Mouse (Mus musculus) central nervous system, embryonic 11.5 days (tissue): ENCODE measurements around the gene Rgl3. TPM values are rescaled to one million over a fixed set of nuclear protein-coding genes. Genes with fewer than 3 reads are reported as not detected.

Experiments
- polyA plus RNA-seq: library from polyadenylated mRNA; depleted of rRNA; stranded (reverse); fragments of >200 nt; gene quantifications from 2 replicates; pipeline ENCODE4 v1.2.3, GENCODE M21; 2012; rRNA removed

Gene Rgl3
- 3.3 and 3.4 TPM in 2 replicates for polyA plus RNA-seq

GRCm38 (mm10) chr9:21989230-21990110, at the start of gene Rgl3:
Gene Rgl3 (minus strand): TSS chr9:21989446.

GRCm38 (mm10) chr9:22002194-22003162, 13.2 kb upstream of the Rgl3 start, which contains the start of the genes Ccdc151 and Prkcsh:
Gene Ccdc151 (minus strand): TSS chr9:22002634.
Gene Prkcsh (plus strand): TSS chr9:22002806.

GRCm38 (mm10) chr9:21963417-21963816, 25.8 kb downstream of the Rgl3 start, which contains the start of gene Epor:
Gene Epor (minus strand): TSS chr9:21963506.

GRCm38 (mm10) chr9:21955570-21956281, 33.5 kb downstream of the Rgl3 start, which contains the start of gene Swsap1:
Gene Swsap1 (plus strand): TSS chr9:21955755.

GRCm38 (mm10) chr9:21936692-21937570, 52.3 kb downstream of the Rgl3 start, which contains the start of gene Plppr2:
Gene Plppr2 (plus strand): TSS chr9:21937033.

GRCm38 (mm10) chr9:21927208-21927753, 62.0 kb downstream of the Rgl3 start, which contains the start of the genes Ccdc159 and Tmem205:
Gene Ccdc159 (plus strand): TSS chr9:21927471.
Gene Tmem205 (minus strand): TSS chr9:21927556.

Other genes starting within 250 kb of the Rgl3 start
- gene Spc24, start 229.1 kb downstream of the Rgl3 start, polyA plus RNA-seq = 96.4 and 121 TPM in 2 replicates
- gene Kank2, start 190.7 kb downstream of the Rgl3 start, polyA plus RNA-seq = 14.3 and 22.8 TPM in 2 replicates
- 0.17 and 0.86 TPM in 2 replicates for gene Angptl8, start 153.9 kb downstream of the Rgl3 start, polyA plus RNA-seq
- 47.1 and 89.7 TPM in 2 replicates for gene Dock6, start 136.8 kb downstream of the Rgl3 start, polyA plus RNA-seq
- gene Rab3d, start 71.3 kb downstream of the Rgl3 start, polyA plus RNA-seq = 7.1 and 10.0 TPM in 2 replicates
- 7.9 and 8.4 TPM in 2 replicates for gene Ccdc159, start 62.0 kb downstream of the Rgl3 start, polyA plus RNA-seq
- gene Tmem205, start 61.9 kb downstream of the Rgl3 start, polyA plus RNA-seq = 23.9 and 26.4 TPM in 2 replicates
- 30.6 and 36.7 TPM in 2 replicates for gene Plppr2, start 52.4 kb downstream of the Rgl3 start, polyA plus RNA-seq
- gene Swsap1, start 33.7 kb downstream of the Rgl3 start, polyA plus RNA-seq = 7.4 and 7.8 TPM in 2 replicates
- 12.4 and 18.9 TPM in 2 replicates for gene Epor, start 25.9 kb downstream of the Rgl3 start, polyA plus RNA-seq
- 4.8 and 7.3 TPM in 2 replicates for gene Ccdc151, start 13.2 kb upstream of the Rgl3 start, polyA plus RNA-seq
- gene Prkcsh, start 13.4 kb upstream of the Rgl3 start, polyA plus RNA-seq = 109 and 149 TPM in 2 replicates
- gene Elavl3, start 62.6 kb upstream of the Rgl3 start, polyA plus RNA-seq = 84.7 and 86.4 TPM in 2 replicates
- gene Gm49318, start 81.8 kb upstream of the Rgl3 start, polyA plus RNA-seq = 0.08 and 0.12 TPM in 2 replicates
- gene Zfp653, start 81.9 kb upstream of the Rgl3 start, polyA plus RNA-seq = 35.9 and 38.7 TPM in 2 replicates
- 19.9 and 30.4 TPM in 2 replicates for gene Ecsit, start 96.0 kb upstream of the Rgl3 start, polyA plus RNA-seq
- 5.0 and 11.5 TPM in 2 replicates for gene Cnn1, start 109.8 kb upstream of the Rgl3 start, polyA plus RNA-seq
- 142 and 147 TPM in 2 replicates for gene Elof1, start 127.7 kb upstream of the Rgl3 start, polyA plus RNA-seq
- 27.3 and 32.4 TPM in 2 replicates for gene Acp5, start 146.3 kb upstream of the Rgl3 start, polyA plus RNA-seq
- 49.8 and 79.8 TPM in 2 replicates for gene Pigyl, start 167.4 kb upstream of the Rgl3 start, polyA plus RNA-seq
- gene Zfp872, start 198.6 kb upstream of the Rgl3 start, polyA plus RNA-seq = 0.12 and 0.17 TPM in 2 replicates
- 10.3 and 12.2 TPM in 2 replicates for gene Zfp809, start 236.3 kb upstream of the Rgl3 start, polyA plus RNA-seq